Mouse (Mus musculus): Measurements from ENCODE around the gene Btf3. TPM values are rescaled to one million over a fixed set of nuclear protein-coding genes. Genes with fewer than 3 reads are reported as not detected.

Btf3 gene
- total RNA-seq, 1 experiment from 2014 or later, result 2,029 TPM

DNA sequence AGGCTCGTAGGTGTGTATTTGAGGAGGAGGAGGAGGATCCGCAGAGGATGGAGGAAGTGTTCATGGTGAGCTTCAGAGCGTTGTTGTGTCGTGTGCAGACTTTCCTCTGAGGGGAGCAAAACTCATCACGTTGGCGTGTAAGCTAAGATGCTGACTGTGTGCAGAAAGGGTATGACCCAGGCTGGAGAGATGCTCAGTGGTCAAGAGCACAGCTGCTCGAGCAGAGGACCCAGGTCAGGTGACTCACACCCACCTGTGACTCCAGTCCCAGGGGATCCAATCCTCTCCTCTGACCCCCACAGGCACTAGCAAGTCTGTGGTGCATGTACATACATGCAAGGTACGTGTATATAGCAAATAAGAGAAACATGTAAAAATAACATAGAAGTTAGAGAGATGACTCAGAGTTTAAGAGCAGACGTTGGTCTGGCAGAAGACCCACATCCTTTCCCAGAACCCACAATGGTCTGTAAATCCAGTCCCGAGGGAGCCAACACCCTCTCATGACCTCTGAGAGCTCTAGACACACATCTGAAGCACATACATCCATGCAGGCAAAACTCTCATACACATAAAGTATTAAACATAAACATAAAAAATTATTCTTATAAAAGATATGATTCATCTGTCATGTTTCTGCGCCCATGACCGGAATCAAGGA is 35.7 kb downstream of the Btf3 start:
- ATAC-seq (replicated peaks; ENCODE audit: low read depth, poor library complexity, severe bottlenecking), result no peak

DNA sequence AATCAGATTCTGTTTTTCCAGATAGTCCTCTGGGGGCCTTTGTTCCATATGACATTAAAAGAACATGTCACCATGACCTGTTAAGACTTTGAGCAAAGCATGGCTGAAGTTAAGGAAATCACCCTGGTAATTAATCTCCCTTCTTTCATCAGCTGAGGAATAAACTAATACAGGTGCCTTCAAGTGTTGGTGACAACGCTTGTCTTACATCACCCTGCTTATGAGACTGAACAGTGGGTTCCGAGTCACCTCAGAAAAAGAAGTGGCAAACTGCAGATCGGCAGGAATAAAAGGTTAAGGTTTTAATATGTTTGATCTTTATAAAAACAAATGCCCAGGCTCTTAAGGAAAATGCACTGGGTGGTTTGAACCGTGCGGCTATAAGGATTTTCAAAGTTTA is 37.1 kb downstream of the Btf3 start, which contains the start of gene Gm21976:
Gm21976 (plus strand) TSS at position 202 of the 400 bp plus-strand sequence.
- no peak for ATAC-seq (replicated peaks; ENCODE audit: low read depth, poor library complexity, severe bottlenecking)

DNA sequence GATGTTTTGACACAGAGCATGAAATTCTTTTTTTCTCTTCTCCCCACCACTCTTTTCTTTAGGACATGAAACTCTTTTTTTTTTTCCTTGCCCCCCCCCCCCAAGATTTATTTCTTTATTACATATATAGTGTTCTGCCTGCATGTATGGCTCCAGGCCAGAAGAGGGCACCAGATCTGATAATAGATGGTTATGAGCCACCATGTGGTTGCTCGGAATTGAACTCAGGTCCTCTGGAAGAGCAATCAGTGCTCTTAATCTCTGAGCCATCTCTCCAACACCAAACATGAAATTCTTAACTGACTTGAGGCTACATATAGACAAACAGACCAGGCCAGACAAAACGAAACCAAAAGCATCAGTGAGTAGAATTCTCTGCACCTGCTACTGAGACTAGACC is 39.3 kb downstream of the Btf3 start:
- no peak for ATAC-seq (replicated peaks; ENCODE audit: low read depth, poor library complexity, severe bottlenecking)

DNA sequence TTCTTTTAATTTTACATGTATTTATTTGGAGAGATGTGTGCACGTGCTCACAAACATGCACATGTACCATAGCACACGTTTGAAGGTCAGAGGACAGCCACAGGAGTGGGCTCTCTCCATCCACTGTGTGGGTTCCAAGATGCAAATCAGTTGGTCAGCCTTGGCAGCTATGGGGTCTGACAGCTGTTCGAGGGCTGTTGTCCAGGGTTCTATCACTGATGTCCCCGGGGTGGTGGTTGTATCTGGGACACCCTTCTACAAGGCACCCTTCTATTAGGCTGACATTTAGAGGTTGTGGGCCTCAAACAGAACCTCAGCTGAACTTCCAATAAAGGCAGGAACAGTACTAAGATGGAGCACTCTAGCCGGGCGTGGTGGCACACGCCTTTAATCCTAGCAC is 40.6 kb downstream of the Btf3 start:
- no peak for ATAC-seq (replicated peaks; ENCODE audit: low read depth, poor library complexity, severe bottlenecking)

DNA sequence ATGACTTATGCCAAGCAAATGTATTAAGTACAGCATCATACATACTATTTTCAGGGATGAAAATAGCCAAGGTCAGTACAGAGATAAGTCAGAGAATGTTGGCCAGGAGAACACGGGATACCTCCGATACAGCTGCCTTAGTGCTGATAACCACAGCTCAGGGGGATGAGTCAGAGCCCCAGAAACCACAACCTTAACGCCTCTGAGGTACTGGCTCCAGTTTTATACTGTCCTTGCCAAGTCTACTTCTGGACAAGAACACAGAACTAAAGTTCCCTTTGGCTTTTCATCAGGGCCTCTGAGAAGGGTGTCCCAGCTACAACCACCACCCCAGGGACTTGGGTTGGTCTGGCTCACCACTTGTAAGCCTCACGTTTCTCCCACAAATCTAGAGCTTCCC is 41.2 kb downstream of the Btf3 start:
- ATAC-seq (replicated peaks; ENCODE audit: low read depth, poor library complexity, severe bottlenecking), result peak; percentile 76

DNA sequence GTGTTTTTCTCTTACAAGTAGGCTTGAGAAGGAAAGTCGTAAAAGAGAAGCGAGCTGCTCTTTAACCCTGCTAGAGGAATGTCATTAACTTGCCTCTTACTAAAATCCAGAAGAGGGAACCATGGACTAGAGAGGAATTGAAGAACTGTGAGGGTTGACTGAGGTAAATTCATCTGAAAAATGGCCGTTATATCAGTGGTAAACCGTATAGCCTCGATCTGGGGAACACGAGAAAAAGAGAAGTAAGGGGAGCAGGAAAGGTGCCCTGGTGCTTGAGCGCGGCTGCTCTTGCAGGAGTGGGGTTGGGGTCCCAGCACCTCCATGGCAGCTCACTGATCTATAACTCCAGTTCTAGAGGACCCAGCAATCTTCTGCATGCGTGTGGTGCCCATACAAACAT is 42.8 kb downstream of the Btf3 start:
- no peak for ATAC-seq (replicated peaks; ENCODE audit: low read depth, poor library complexity, severe bottlenecking)

DNA sequence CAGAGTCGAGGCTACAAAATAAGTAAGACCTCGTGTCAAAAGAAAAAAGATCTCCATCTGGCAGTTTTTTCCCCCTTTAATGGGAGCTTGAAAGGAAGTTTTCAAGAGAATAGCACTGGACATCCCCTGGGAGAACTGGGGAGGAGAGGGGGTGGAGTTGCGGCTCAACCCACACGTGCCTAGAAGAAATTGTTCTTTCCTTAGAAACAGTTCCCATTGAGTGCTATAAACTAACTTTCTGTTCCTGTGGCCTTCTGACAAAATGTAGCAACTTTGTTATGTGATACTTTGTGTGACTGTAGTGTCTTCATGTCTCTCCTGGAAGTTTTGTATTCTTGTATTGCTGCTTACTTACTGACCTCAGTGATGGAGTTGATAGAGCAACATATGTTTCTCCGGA is 52.7 kb downstream of the Btf3 start:
- no peak for ATAC-seq (replicated peaks; ENCODE audit: low read depth, poor library complexity, severe bottlenecking)

DNA sequence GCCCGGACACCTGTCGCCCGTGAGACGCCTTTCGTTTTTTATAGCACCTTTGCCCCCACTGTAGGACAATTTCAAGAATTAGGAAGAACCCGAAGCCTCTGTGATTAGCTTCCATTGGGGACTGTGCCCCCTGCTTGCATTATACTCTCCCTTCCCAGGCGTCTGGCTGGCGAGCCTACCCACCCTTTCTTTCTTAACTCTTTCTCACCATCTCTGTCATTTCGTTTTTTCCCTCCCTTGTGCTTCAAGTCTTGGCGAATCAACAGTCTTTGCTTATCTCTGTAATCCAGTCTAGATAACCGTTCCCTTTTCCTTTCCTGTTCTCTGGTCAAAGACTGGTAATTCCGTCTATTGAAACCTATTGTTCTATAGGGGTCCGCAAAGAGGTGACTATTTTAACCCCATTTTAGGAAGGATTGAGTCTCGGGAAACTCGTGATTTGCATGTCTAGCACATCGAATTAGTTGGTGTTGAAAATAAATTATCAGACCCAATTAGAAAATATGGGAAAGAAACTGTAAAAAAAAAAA is 53.3 kb downstream of the Btf3 start:
- ATAC-seq (replicated peaks; ENCODE audit: low read depth, poor library complexity, severe bottlenecking), result no peak

DNA sequence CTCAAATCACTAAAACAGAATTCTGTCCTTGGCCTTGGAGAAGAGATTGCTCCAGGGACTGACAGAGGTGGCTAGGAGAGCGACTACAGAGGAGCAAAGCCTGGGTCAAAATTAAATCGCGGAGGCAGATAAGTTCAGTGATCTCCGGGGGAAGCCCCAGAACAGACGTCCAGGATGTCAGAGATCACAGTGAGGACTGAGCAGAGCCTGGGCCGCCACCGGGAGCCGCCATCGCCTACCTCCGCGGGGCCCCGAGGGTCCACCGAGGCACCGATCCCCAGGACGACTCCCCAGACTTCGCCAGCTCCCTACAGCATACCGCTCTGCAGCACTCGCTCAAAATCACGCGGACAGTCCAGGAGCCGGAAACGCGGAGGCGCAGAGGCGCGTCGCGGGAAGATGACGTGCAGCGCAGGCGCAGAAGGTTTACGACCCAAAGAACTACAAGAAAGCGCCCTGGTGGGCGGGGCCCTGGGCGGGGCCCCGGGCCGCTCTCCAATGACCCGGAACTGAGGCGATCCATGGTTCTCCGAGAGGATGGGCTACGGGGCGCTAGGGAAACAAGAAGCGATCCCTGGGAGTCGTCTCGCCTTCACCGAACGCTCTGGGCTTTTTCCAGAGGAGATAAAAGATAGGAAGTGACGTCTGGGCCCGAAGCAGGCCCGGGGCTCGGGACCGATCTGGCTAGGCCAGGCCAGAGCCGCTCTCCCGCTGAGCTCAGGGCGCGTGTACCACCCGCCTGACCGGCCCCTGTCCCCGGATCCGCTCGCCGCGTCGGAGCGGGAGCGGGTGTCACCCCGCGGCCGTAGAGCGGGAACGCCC is 54.0 kb downstream of the Btf3 start, which contains the start of the genes Utp15 and Ankra2:
Utp15 (minus strand) TSS at position 406 of the 822 bp plus-strand sequence.
Ankra2 (plus strand) TSS at position 439 of the 822 bp plus-strand sequence.
- peak; percentile 95 for ATAC-seq (replicated peaks; ENCODE audit: low read depth, poor library complexity, severe bottlenecking)

Other genes starting within 250 kb of the Btf3 start
- gene Arhgef28, start 110.6 kb downstream of the Btf3 start, total RNA-seq (2017), result 4.1 and 5.3 TPM in 2 replicates
- gene Utp15, start 54.0 kb downstream of the Btf3 start, total RNA-seq (2017), result 47.2 and 52.2 TPM in 2 replicates
- 13.4 and 32.3 TPM in 2 replicates for gene Ankra2, start 53.9 kb downstream of the Btf3 start, total RNA-seq (2017)
- not detected in 2 replicates for gene Gm21976, start 37.1 kb downstream of the Btf3 start, total RNA-seq (2017)
- gene Foxd1, start 37.2 kb upstream of the Btf3 start, total RNA-seq (2017), result not detected in 2 replicates
- gene Gm10320, start 175.0 kb upstream of the Btf3 start, total RNA-seq (2017), result 2.4 and 4.7 TPM in 2 replicates

All from common myeloid progenitor, adult 5-6 weeks (primary cell).